Comparison of ENCODE assay signal across 16 mouse cellular contexts in genomic region chr4:88723497-88724090, GRCm38 (mm10). TPM values are rescaled to one million over a fixed set of nuclear protein-coding genes. Genes with fewer than 3 reads are reported as not detected.
DNase-seq lines count a peak whose midpoint lies in the region; ATAC-seq and TF ChIP-seq lines count a peak whose summit lies in the region.
"Had no signal": no experiment of that assay in that cellular context is flagged by ENCODE, and none has a peak within 500 bp of the region (broad histone marks: within the 10 kb centered on the region; RNA-seq: fewer than 3 reads in every experiment).

No protein-coding gene starts in this region.

- H3K4me3 ChIP-seq in hindbrain, embryonic 12.5 days = no peak overlapping the region
- no peak overlapping the region for H3K4me3 ChIP-seq in hindbrain, embryonic 11.5 days (ENCODE audit: low read depth, low read length)
- H3K4me3 ChIP-seq in lung, postnatal 0 days (ENCODE audit: low read depth, low read length) = no peak overlapping the region
- H3K4me3 ChIP-seq in lung, adult 2 months (replicated peaks; ENCODE audit: extremely low read depth, low read depth, low read length) = no peak overlapping the region
- no peak overlapping the region for H3K4me3 ChIP-seq in kidney, embryonic 15.5 days (replicated peaks)
- H3K4me3 ChIP-seq: limb, embryonic 13.5 days; neural tube, embryonic 12.5 days had no signal

- peaks cover 8% of the 10 kb centered on the region for H3K36me3 ChIP-seq in hindbrain, embryonic 12.5 days
- H3K36me3 ChIP-seq in hindbrain, embryonic 11.5 days (ENCODE audit: control insufficient read depth, insufficient read depth, low read length) = no peaks in the 10 kb centered on the region
- H3K36me3 ChIP-seq in lung, postnatal 0 days (ENCODE audit: insufficient read depth, low read length) = no peaks in the 10 kb centered on the region
- peaks cover 12% of the 10 kb centered on the region for H3K36me3 ChIP-seq in kidney, embryonic 15.5 days

- WGBS in hindbrain, embryonic 12.5 days = 64% methylated on average over 8 of the region's 8 CpGs
- 65% methylated on average over 8 of the region's 8 CpGs for WGBS in hindbrain, embryonic 11.5 days
- WGBS in lung, postnatal 0 days = 41% methylated on average over 8 of the region's 8 CpGs
- WGBS in lung, adult 2 months = 41% methylated on average over 8 of the region's 8 CpGs
- 40% methylated on average over 8 of the region's 8 CpGs for WGBS in kidney, embryonic 15.5 days

- peak overlapping the region; percentile 40; the same call in 1 of the 2 replicates for H3K27ac ChIP-seq in hindbrain, embryonic 12.5 days
- no peak overlapping the region for H3K27ac ChIP-seq in hindbrain, embryonic 11.5 days (ENCODE audit: low read depth, low read length)
- H3K27ac ChIP-seq in lung, postnatal 0 days (ENCODE audit: low read length) = peak overlapping the region; percentile 47
- peak overlapping the region; percentile 86 for H3K27ac ChIP-seq in kidney, embryonic 15.5 days
- H3K27ac ChIP-seq: hindbrain, postnatal 0 days; limb, embryonic 13.5 days; neural tube, embryonic 12.5 days had no signal

- H3K9ac ChIP-seq in hindbrain, embryonic 12.5 days = no peak overlapping the region
- no peak overlapping the region for H3K9ac ChIP-seq in hindbrain, embryonic 11.5 days (ENCODE audit: low read depth, low read length)
- H3K9ac ChIP-seq in lung, postnatal 0 days (replicated peaks; ENCODE audit: low read depth) = no peak overlapping the region
- no peak overlapping the region for H3K9ac ChIP-seq in kidney, embryonic 15.5 days
- H3K9ac ChIP-seq: limb, embryonic 13.5 days; neural tube, embryonic 12.5 days had no signal

- 0 out of 2 replicates have a peak, but pooled peaks cover 2% of the 10 kb centered on the region for H3K27me3 ChIP-seq in hindbrain, embryonic 12.5 days
- H3K27me3 ChIP-seq in hindbrain, embryonic 11.5 days (ENCODE audit: control insufficient read depth, insufficient read depth, low read length) = no peaks in the 10 kb centered on the region
- no peaks in the 10 kb centered on the region for H3K27me3 ChIP-seq in lung, postnatal 0 days (replicated peaks; ENCODE audit: insufficient read depth, low read length)
- no peaks in the 10 kb centered on the region for H3K27me3 ChIP-seq in kidney, embryonic 15.5 days
- H3K27me3 ChIP-seq: limb, embryonic 13.5 days; neural tube, embryonic 12.5 days; Patski had no signal

- DNase-seq in hindbrain, embryonic 11.5 days (ENCODE audit: low spot score) = no peak
- peak; percentile 74 for DNase-seq in lung, postnatal 0 days (ENCODE audit: low spot score)
- no peak for DNase-seq in lung, adult 2 months
- no peak for DNase-seq in ovary, postnatal 14 days (ENCODE audit: low spot score)
- DNase-seq in retina, embryonic 14.5 days (ENCODE audit: low spot score) = no peak
- DNase-seq: cerebellum, adult 11 months; gastrocnemius, adult 2 months; thymus, postnatal 25 days had no signal

- peak; percentile 66; the same call in 1 of the 2 replicates for TF ChIP-seq EP300 in lung, postnatal 0 days (IDR thresholded peaks at IDR 0.05)

- H3K9me3 ChIP-seq in hindbrain, embryonic 12.5 days (replicated peaks) = no peaks in the 10 kb centered on the region
- H3K9me3 ChIP-seq in hindbrain, embryonic 11.5 days (ENCODE audit: control insufficient read depth, low read length) = no peaks in the 10 kb centered on the region
- H3K9me3 ChIP-seq in lung, postnatal 0 days (ENCODE audit: low read length) = no peaks in the 10 kb centered on the region
- no peaks in the 10 kb centered on the region for H3K9me3 ChIP-seq in kidney, embryonic 15.5 days (replicated peaks)
- H3K9me3 ChIP-seq: limb, embryonic 13.5 days; neural tube, embryonic 12.5 days had no signal

- TF ChIP-seq POLR2A in lung, adult 2 months (IDR thresholded peaks at IDR 0.05; ENCODE audit: borderline replicate concordance, extremely low read depth, low read depth, low read length) = no peak

- no peak for TF ChIP-seq CTCF in lung, postnatal 0 days (IDR thresholded peaks at IDR 0.05)
- no peak for TF ChIP-seq CTCF in lung, adult 2 months (IDR thresholded peaks at IDR 0.05; ENCODE audit: insufficient read depth, low read length)

- H3K4me1 ChIP-seq in hindbrain, embryonic 12.5 days = peaks cover 21% of the 10 kb centered on the region
- H3K4me1 ChIP-seq in hindbrain, embryonic 11.5 days (replicated peaks; ENCODE audit: control insufficient read depth, insufficient read depth, low read length) = peaks cover 2% of the 10 kb centered on the region; the same call in 1 of the 2 replicates
- peaks cover 19% of the 10 kb centered on the region; the same call in 1 of the 2 replicates for H3K4me1 ChIP-seq in lung, postnatal 0 days (ENCODE audit: insufficient read depth, low read depth, low read length)
- peaks cover 15% of the 10 kb centered on the region for H3K4me1 ChIP-seq in lung, adult 2 months (ENCODE audit: control insufficient read depth, insufficient read depth, low read length)
- H3K4me1 ChIP-seq in kidney, embryonic 15.5 days = peaks cover 21% of the 10 kb centered on the region

- no peak overlapping the region for H3K4me2 ChIP-seq in hindbrain, embryonic 12.5 days (replicated peaks)
- no peak overlapping the region for H3K4me2 ChIP-seq in hindbrain, embryonic 11.5 days (replicated peaks; ENCODE audit: low read depth, low read length)
- peak overlapping the region; percentile 69; the same call in 1 of the 2 replicates for H3K4me2 ChIP-seq in lung, postnatal 0 days (replicated peaks; ENCODE audit: low read depth, low read length)
- H3K4me2 ChIP-seq in kidney, embryonic 15.5 days = peak overlapping the region; percentile 27; the same call in 1 of the 2 replicates
- H3K4me2 ChIP-seq: limb, embryonic 13.5 days; neural tube, embryonic 12.5 days had no signal

- no peak for ATAC-seq in hindbrain, embryonic 12.5 days (ENCODE audit: low FRiP score)
- no peak for ATAC-seq in hindbrain, embryonic 11.5 days (ENCODE audit: low FRiP score)
- peak; percentile 8; the same call in 1 of the 2 replicates for ATAC-seq in lung, postnatal 0 days
- no peak for ATAC-seq in kidney, embryonic 15.5 days (replicated peaks; ENCODE audit: low FRiP score)
- ATAC-seq: forebrain, embryonic 16.5 days; hindbrain, postnatal 0 days; Patski had no signal

RNA-seq across cellular contexts. Expression of gene Klhl9, which starts 1.3 kb away (rescaled TPM):
- polyA plus RNA-seq in hindbrain, embryonic 12.5 days (2016; fragmentation: Nextera tagmentation; extraction: Ambion mirVana) = 144 and 152 TPM in 2 replicates
- polyA plus RNA-seq in hindbrain, embryonic 11.5 days (2014; fragmentation: Nextera tagmentation; extraction: Ambion mirVana) = 136 and 150 TPM in 2 replicates
- polyA plus RNA-seq in lung, postnatal 0 days (2015; fragmentation: Nextera tagmentation; extraction: Ambion mirVana) = 54.1 and 59.7 TPM in 2 replicates
- polyA plus RNA-seq in lung, adult 2 months (2012; rRNA removed) = 19.6 and 19.7 TPM in 2 replicates
- polyA plus RNA-seq in kidney, embryonic 15.5 days (2015; fragmentation: Nextera tagmentation; extraction: Ambion mirVana) = 95.2 and 103 TPM in 2 replicates

RNA-seq across cellular contexts. Expression of gene Gm26566, which starts 2.0 kb away (rescaled TPM):
- 1.4 and 1.9 TPM in 2 replicates for polyA plus RNA-seq in hindbrain, embryonic 12.5 days (2016; fragmentation: Nextera tagmentation; extraction: Ambion mirVana)
- polyA plus RNA-seq in hindbrain, embryonic 11.5 days (2014; fragmentation: Nextera tagmentation; extraction: Ambion mirVana) = 0.77 and 1.2 TPM in 2 replicates
- polyA plus RNA-seq in lung, postnatal 0 days (2015; fragmentation: Nextera tagmentation; extraction: Ambion mirVana) = 0.19 TPM in 1 of 2 replicates, not detected in the other
- 0.19 and 0.33 TPM in 2 replicates for polyA plus RNA-seq in lung, adult 2 months (2012; rRNA removed)
- polyA plus RNA-seq in kidney, embryonic 15.5 days (2015; fragmentation: Nextera tagmentation; extraction: Ambion mirVana) = 1.1 and 1.2 TPM in 2 replicates

RNA-seq across cellular contexts. Expression of gene Gm13271, which starts 31.1 kb away (rescaled TPM):
- not detected in 2 replicates for polyA plus RNA-seq in hindbrain, embryonic 12.5 days (2016; fragmentation: Nextera tagmentation; extraction: Ambion mirVana)
- not detected in 2 replicates for polyA plus RNA-seq in hindbrain, embryonic 11.5 days (2014; fragmentation: Nextera tagmentation; extraction: Ambion mirVana)
- not detected in 2 replicates for polyA plus RNA-seq in lung, postnatal 0 days (2015; fragmentation: Nextera tagmentation; extraction: Ambion mirVana)
- not detected in 2 replicates for polyA plus RNA-seq in lung, adult 2 months (2012; rRNA removed)
- polyA plus RNA-seq in kidney, embryonic 15.5 days (2015; fragmentation: Nextera tagmentation; extraction: Ambion mirVana) = not detected in 2 replicates
- polyA plus RNA-seq: forebrain, embryonic 16.5 days; hindbrain, postnatal 0 days; limb, embryonic 13.5 days; liver, embryonic 16.5 days; neural tube, embryonic 12.5 days; Patski had no signal

RNA-seq across cellular contexts. Expression of gene Ifnab, which starts 32.4 kb away (rescaled TPM):
- not detected in 2 replicates for polyA plus RNA-seq in hindbrain, embryonic 12.5 days (2016; fragmentation: Nextera tagmentation; extraction: Ambion mirVana)
- polyA plus RNA-seq in hindbrain, embryonic 11.5 days (2014; fragmentation: Nextera tagmentation; extraction: Ambion mirVana) = not detected in 2 replicates
- polyA plus RNA-seq in lung, postnatal 0 days (2015; fragmentation: Nextera tagmentation; extraction: Ambion mirVana) = not detected in 2 replicates
- polyA plus RNA-seq in lung, adult 2 months (2012; rRNA removed) = not detected in 2 replicates
- polyA plus RNA-seq in kidney, embryonic 15.5 days (2015; fragmentation: Nextera tagmentation; extraction: Ambion mirVana) = not detected in 2 replicates
- polyA plus RNA-seq: forebrain, embryonic 16.5 days; hindbrain, postnatal 0 days; limb, embryonic 13.5 days; liver, embryonic 16.5 days; neural tube, embryonic 12.5 days; Patski had no signal

RNA-seq across cellular contexts. Expression of gene Gm13283, which starts 36.3 kb away (rescaled TPM):
- polyA plus RNA-seq in hindbrain, embryonic 12.5 days (2016; fragmentation: Nextera tagmentation; extraction: Ambion mirVana) = 0.31 and 0.39 TPM in 2 replicates
- polyA plus RNA-seq in hindbrain, embryonic 11.5 days (2014; fragmentation: Nextera tagmentation; extraction: Ambion mirVana) = 0.20 and 0.32 TPM in 2 replicates
- 0.38 and 0.44 TPM in 2 replicates for polyA plus RNA-seq in lung, postnatal 0 days (2015; fragmentation: Nextera tagmentation; extraction: Ambion mirVana)
- not detected in 2 replicates for polyA plus RNA-seq in lung, adult 2 months (2012; rRNA removed)
- polyA plus RNA-seq in kidney, embryonic 15.5 days (2015; fragmentation: Nextera tagmentation; extraction: Ambion mirVana) = 0.30 and 0.49 TPM in 2 replicates
- polyA plus RNA-seq: hindbrain, postnatal 0 days; liver, embryonic 16.5 days; Patski had no signal

Comparison
In these comparisons a context has a peak if more than half of its experiments do, and no peak if none do; other contexts are left out.
1. H3K4me2 ChIP-seq: peak in lung, postnatal 0 days (single experiment) and kidney, embryonic 15.5 days (single experiment); none in hindbrain, embryonic 12.5 days (single experiment) and hindbrain, embryonic 11.5 days (single experiment).